Mouse (Mus musculus) forebrain, embryonic 10.5 days (tissue): ENCODE data around the gene Tbc1d21. TPM values are rescaled to one million over a fixed set of nuclear protein-coding genes. Genes with fewer than 3 reads are reported as not detected.
A peak's percentile ranks its signal among the peaks of the same experiment; 100 is the strongest.

Experiments used
- DNase-seq: peaks from one replicate; pipeline ENCODE4 v3.0.0-alpha.2; 2017; ENCODE audit warnings: low spot score; ENCODE audit errors: extremely low spot score
- H3K27ac ChIP-seq: fragments of 300-500 bp; sonication (generic); 2 replicates; pipeline ENCODE4 v1.5.1; 2016; ENCODE audit warnings: mild to moderate bottlenecking
- H3K27me3 ChIP-seq: fragments of 300-500 bp; sonication (generic); 2 replicates; pipeline ENCODE4 v1.6.1; 2016; ENCODE audit warnings: mild to moderate bottlenecking; ENCODE audit not compliant: poor library complexity, severe bottlenecking
- H3K36me3 ChIP-seq: fragments of 300-500 bp; sonication (generic); replicated peaks from 2 replicates; pipeline ENCODE4 v1.6.1; 2016; ENCODE audit warnings: mild to moderate bottlenecking, moderate library complexity
- H3K4me1 ChIP-seq: fragments of 300-500 bp; sonication (generic); 2 replicates; pipeline ENCODE4 v1.6.1; 2016
- H3K4me3 ChIP-seq: fragments of 300-500 bp; sonication (generic); 2 replicates; pipeline ENCODE4 v1.5.1; 2016; ENCODE audit warnings: mild to moderate bottlenecking, moderate library complexity
- H3K9me3 ChIP-seq: fragments of 300-500 bp; sonication (generic); 2 replicates; pipeline ENCODE4 v1.6.1; 2016; ENCODE audit warnings: mild to moderate bottlenecking, moderate library complexity
- WGBS: fragments of 180-500 bp; shearing (Covaris S2); methylation state at CpG from one replicate; pipeline ENCODE4 v1.1.7; 2016; 5-methylcytosine and 5-hydroxymethylcytosine counted together
- polyA plus RNA-seq: library from polyadenylated mRNA; unstranded; fragments of >200 nt; fragmentation: Nextera tagmentation; extraction: Ambion mirVana; gene quantifications from 2 replicates; pipeline ENCODE4 v1.2.1, GENCODE M21; 2016

The Tbc1d21 gene
- polyA plus RNA-seq, 1 experiment from 2014 or later: not detected

DNA sequence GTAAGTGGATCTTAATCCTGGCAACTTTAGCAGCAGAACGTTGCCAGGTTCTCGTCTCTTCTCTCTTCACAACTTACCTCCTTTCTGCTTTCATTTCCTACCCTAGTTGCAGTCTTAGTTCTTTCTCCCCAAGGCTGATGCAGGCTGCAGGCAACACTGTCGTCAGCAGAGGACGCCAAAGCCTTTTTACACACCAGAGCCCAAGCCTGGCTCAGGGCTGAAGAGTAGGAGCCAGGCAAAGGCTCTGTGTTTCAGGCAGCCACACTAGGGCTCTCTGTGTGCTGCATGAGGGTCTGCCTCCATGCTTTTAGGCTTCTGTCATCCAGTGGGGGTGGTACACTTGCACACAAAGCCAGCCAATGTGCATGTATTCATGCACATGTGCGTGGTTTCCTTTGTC lies 40.0 kb downstream of the Tbc1d21 start:
- no peak overlapping the region for H3K27ac ChIP-seq
- peaks cover 12% of the 10 kb centered on the region for H3K4me1 ChIP-seq
- no peak overlapping the region for H3K4me3 ChIP-seq
- H3K9me3 ChIP-seq: peaks cover 6% of the 10 kb centered on the region
- H3K36me3 ChIP-seq: no peaks in the 10 kb centered on the region
- 33% methylated on average over 5 of the region's 5 CpGs for WGBS
- H3K27me3 ChIP-seq: no peaks in the 10 kb centered on the region
- no peak for DNase-seq

DNA sequence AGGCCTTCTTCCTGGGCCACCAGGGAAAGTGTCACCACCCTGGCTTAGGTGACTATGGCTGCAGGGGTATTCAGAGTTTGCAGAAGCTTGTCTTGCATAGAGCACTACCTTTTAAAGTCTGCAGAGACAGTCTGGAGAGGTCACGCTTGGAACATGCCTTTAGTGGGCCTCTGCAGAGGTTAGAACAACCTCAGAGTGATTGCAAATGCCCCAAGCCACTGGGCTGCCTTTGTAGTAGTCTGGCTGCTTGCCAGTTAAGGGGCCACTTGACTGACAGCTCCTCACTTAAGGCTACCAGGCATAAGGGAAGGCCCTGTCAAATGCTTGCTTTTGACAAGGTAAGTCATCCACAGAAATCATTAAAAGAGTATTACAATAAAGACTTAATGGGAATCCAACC lies 42.9 kb downstream of the Tbc1d21 start:
- Histone ChIP-seq H3K36me3 (no peaks in the 10 kb centered on the region), H3K4me1 (peaks cover 12% of the 10 kb centered on the region), H3K4me3 (no peak overlapping the region), H3K27ac (no peak overlapping the region), H3K27me3 (no peaks in the 10 kb centered on the region), H3K9me3 (no peaks in the 10 kb centered on the region)
- 68% methylated on average over 1 of the region's 1 CpGs for WGBS
- DNase-seq: no peak

DNA sequence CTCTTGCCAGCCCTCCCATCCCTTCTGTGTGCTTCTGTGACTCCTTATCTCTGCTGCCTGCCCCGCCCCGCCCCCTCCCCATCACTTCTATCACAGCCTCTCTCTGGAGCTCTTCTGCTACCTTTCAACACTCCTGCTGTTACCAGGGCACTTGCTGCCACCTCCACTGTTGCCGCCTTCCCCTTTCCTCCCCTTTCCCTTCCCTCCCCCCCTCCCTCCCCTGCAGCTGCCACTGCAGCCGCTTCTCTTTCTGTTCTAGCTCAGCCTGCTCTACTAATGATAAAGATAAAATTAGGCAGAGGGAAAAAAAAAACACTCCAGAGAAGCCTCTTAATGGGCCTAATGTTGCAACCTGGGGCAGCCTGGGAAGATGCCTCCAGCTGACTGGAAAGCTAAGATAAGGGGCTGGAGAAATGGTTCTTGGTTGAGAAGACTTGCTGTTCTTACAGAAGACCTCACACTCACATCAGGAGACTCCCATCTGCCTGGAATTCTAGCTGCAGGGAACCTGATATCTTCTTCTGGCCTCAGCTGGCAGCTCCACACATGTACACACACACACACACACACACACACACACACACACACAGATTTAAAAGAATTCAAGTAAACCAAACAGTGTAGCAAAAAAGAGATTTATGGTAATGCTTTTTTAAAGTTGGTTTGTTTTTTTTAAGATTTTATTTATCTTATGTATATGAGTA lies 43.6 kb downstream of the Tbc1d21 start:
- H3K4me3 ChIP-seq: no peak overlapping the region
- 0 out of 2 replicates have a peak, but pooled peaks cover 2% of the 10 kb centered on the region for H3K9me3 ChIP-seq
- H3K4me1 ChIP-seq: peaks cover 12% of the 10 kb centered on the region
- H3K27ac ChIP-seq: no peak overlapping the region
- DNase-seq: no peak
- WGBS: 35% methylated on average over 4 of the region's 4 CpGs
- no peaks in the 10 kb centered on the region for H3K36me3 ChIP-seq
- no peaks in the 10 kb centered on the region for H3K27me3 ChIP-seq

DNA sequence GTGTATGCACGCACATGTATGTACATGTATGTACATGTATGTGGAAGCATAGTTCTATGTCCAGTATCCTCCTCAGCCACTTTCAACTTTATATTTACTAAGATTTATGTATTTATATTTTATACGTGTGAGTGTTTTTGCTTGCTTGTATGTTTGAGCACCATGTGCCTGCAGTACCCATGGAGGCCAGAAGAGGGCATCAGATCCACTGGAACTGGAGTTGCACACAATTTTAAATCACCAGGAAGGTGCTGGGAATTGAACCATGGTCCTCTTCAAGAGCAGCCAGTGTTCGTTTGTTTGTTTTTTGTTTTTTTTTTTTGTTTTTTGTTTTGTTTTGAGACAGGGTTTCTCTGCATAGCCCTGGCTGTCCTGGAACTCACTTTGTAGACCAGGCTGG lies 48.6 kb downstream of the Tbc1d21 start:
- DNase-seq: no peak
- H3K4me3 ChIP-seq: no peak overlapping the region

DNA sequence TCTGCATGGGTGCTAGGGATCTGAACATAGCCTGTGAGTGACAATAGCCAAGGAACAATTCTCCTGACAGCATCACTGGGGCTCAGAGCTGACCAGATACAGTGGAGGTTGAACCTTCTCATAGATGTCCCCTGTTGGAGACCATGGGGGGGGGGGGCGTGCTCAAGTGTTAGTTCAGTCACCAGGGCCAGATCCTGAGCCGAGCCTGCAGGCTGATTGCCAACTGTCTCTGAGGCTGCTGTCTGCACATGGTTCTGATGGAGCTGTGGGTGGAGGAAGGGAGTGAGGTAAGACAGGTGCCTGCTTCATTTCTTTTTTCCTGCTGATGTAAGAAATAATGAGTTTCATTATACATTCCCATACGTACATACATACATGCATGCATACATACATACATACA lies 51.9 kb downstream of the Tbc1d21 start:
- Histone ChIP-seq H3K27ac (no peak overlapping the region), H3K36me3 (no peaks in the 10 kb centered on the region), H3K9me3 (0 out of 2 replicates have a peak, but pooled peaks cover 2% of the 10 kb centered on the region), H3K4me1 (peaks cover 30% of the 10 kb centered on the region), H3K27me3 (peaks cover 28% of the 10 kb centered on the region), H3K4me3 (no peak overlapping the region)
- 87% methylated on average over 3 of the region's 3 CpGs for WGBS
- DNase-seq: no peak

More for the DNA sequence above, 48.6 kb downstream of the Tbc1d21 start:
- WGBS: 95% methylated on average over 3 of the region's 3 CpGs
- Histone ChIP-seq H3K36me3 (no peaks in the 10 kb centered on the region), H3K4me1 (peaks cover 10% of the 10 kb centered on the region), H3K27ac (no peak overlapping the region), H3K27me3 (no peaks in the 10 kb centered on the region), H3K9me3 (0 out of 2 replicates have a peak, but pooled peaks cover 2% of the 10 kb centered on the region)

DNA sequence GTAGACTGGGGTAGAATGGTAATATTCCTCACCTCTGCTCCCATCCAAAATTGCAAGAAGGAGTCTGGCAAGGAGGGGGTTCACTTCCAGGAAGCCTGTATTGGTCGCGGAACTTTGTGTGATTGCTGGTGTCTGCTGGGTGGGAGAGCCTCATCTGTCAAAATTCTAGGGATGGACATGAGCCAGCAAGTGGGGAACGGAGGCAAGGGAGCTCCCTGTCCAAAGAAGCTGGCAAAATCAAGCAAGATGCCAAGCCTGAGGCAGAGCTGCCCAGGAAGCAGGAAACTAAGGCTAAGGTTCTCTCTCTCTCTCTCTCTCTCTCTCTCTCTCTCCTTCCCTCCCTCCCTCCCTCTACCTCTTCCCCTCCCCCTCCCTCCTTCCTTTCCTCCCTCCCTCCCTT lies 52.9 kb downstream of the Tbc1d21 start:
- DNase-seq: no peak
- peaks cover 39% of the 10 kb centered on the region for H3K4me1 ChIP-seq
- WGBS: 78% methylated on average over 3 of the region's 3 CpGs
- H3K9me3 ChIP-seq: 0 out of 2 replicates have a peak, but pooled peaks cover 2% of the 10 kb centered on the region
- H3K27ac ChIP-seq: no peak overlapping the region
- H3K36me3 ChIP-seq: no peaks in the 10 kb centered on the region
- H3K27me3 ChIP-seq: peaks cover 38% of the 10 kb centered on the region
- no peak overlapping the region for H3K4me3 ChIP-seq

DNA sequence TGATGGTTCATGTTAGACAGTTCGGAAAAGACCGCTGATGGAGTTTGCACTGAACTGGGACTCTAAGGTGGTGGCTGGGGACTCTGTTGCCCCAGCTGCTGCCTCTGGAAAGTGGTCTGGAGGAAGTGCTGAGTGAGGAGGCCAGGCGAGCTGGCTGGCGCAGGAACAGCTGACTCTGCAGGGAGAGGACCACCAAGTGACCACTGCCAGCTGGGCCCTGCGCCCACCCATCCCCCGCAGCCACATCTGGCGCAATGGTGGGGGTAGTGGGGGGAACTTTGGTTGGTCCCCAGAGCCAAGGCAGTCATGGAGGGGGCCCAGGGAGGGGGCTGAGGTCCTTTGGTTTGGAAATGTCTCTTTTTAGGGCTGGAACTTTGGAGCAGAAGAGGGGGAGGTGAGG lies 53.5 kb downstream of the Tbc1d21 start:
- Histone ChIP-seq H3K27ac (0 out of 2 replicates have a peak overlapping the region, but pooled peaks have one; percentile 3), H3K27me3 (peaks cover 43% of the 10 kb centered on the region), H3K4me3 (no peak overlapping the region), H3K4me1 (peaks cover 45% of the 10 kb centered on the region), H3K36me3 (no peaks in the 10 kb centered on the region), H3K9me3 (0 out of 2 replicates have a peak, but pooled peaks cover 2% of the 10 kb centered on the region)
- 78% methylated on average over 7 of the region's 7 CpGs for WGBS
- DNase-seq: no peak

DNA sequence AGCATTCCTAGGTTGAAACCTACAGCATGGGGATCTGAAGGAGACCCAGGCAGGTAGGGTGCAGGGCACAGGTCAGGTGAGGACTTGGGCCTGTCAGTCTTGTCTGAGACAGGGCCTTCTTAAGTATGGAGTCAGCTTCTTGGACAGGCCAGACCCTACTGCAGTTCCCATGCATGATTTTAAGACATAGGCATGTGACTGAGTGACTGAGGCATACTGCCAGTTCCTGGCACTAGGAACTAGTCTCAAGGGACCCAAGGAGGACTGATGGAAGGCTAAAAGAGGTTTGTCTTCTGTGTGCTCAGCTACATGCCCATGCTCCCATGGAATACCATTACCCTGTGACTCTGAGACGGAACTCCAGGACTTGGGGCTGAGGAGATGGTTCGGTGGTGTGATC lies 54.4 kb downstream of the Tbc1d21 start:
- DNase-seq: no peak
- no peaks in the 10 kb centered on the region for H3K36me3 ChIP-seq
- H3K4me3 ChIP-seq: no peak overlapping the region
- H3K4me1 ChIP-seq: peaks cover 51% of the 10 kb centered on the region
- H3K27me3 ChIP-seq: peaks cover 53% of the 10 kb centered on the region
- no peaks in the 10 kb centered on the region for H3K9me3 ChIP-seq
- 93% methylated on average over 2 of the region's 2 CpGs for WGBS
- 0 out of 2 replicates have a peak overlapping the region, but pooled peaks have one; percentile 78 for H3K27ac ChIP-seq

DNA sequence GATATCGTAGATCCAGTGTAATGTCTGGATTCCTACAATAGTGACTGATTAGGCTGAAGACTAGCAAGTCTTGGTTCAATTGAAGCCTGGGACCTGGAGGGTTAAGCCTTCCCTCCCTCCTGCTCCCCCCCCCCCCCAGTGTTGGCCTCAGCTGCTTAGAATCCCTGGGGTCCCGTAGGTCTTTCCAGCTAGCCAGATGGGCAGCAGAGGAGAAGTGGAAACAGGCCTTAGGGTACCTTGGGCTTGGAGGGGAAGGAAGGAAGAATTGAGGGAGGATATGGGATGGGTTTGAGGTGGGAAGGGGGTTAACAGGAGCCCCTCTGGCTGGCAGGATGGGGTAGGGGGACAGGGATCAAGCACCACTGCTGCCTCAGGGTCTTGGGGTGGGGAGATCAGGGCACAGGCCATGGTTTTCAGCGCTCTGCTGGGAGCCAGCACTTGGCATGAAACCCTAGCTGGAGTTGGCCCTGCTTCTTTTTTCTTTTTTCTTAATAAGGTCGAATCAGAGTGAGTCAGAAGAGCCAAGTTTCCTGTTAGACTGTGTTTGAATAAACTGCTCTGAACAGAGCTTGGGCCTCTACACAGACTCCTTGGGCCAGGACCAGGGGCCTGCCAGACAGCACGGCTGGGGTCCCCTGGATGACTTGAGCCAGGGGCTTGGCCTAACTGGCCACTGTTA lies 55.4 kb downstream of the Tbc1d21 start:
- peaks cover 51% of the 10 kb centered on the region for H3K4me1 ChIP-seq
- no peaks in the 10 kb centered on the region for H3K9me3 ChIP-seq
- H3K27me3 ChIP-seq: peaks cover 63% of the 10 kb centered on the region
- no peaks in the 10 kb centered on the region for H3K36me3 ChIP-seq
- DNase-seq: no peak
- 50% methylated on average over 5 of the region's 5 CpGs for WGBS
- no peak overlapping the region for H3K4me3 ChIP-seq
- H3K27ac ChIP-seq: peak overlapping the region; percentile 78

DNA sequence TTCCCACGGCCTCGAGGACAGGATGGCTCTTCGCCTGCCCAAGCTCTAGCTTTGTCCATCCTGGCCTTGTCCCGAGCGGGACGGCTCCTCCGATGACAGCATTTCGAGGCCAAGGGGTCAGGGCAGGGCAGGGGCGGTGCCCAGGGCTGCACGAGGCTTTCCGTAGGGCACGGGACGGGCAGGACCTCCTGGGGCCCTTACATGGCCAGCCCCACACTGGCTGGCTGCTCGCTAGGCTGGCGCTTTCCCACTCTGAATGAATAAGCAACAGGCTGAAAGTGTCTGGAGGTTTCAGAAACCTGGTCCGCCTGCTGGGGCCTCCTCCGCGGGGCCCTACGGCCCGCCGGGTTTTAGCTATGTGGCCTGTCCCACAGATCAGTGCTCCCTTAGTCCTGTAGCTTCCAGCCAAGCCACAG lies 57.3 kb downstream of the Tbc1d21 start, which contains the start of gene Loxl1:
TSS of gene Loxl1 (minus strand) at position 243 of the 416 bp plus-strand sequence.
- Histone ChIP-seq H3K27me3 (peaks cover 70% of the 10 kb centered on the region), H3K9me3 (no peaks in the 10 kb centered on the region), H3K27ac (peak within 1 kb of the TSS; percentile 84), H3K36me3 (no peaks in the 10 kb centered on the region), H3K4me1 (peaks cover 61% of the 10 kb centered on the region), H3K4me3 (peak within 1 kb of the TSS; percentile 53)
- WGBS: under 1% methylated on average over 21 of the region's 21 CpGs
- DNase-seq: peak; percentile 74

DNA sequence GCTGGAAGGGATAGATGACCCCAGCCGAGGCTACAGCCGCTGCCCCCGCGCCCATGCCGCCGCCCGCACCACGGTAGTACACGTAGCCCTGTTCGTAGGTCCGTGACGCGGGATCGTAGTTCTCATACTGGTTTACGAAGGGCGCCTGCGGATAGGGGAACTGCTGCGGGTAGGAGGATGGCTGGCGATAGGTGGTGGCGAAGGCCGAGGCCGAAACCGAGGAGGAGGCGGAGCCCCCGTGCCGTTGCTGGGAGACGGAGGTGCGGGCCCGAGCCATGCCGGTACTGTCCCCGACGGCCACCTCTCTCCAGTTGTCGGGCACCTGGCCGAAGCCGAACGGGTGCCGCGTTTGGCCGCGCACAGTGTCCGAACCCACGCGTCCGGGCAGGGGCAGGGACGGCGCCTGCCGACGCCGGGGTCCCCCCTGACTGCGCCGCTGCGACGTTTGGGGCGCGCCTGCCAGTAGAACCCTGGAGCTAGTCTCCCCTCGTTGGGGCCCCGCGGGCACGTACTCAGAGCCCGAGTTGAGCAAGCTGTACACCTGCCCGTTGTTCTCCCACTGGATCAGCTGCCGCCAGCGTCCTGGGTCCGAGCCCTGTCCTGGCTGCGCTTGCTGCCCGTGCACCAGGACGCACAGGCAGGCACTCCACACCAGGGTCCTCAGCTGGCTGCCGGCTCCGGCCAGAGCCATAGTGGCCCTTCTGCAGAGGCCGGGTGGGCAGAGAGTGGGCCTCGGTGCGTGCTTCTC lies 57.9 kb downstream of the Tbc1d21 start:
- Histone ChIP-seq H3K27ac (peak overlapping the region; percentile 84), H3K4me1 (peaks cover 67% of the 10 kb centered on the region), H3K9me3 (no peaks in the 10 kb centered on the region), H3K27me3 (peaks cover 70% of the 10 kb centered on the region), H3K4me3 (peak overlapping the region; percentile 53), H3K36me3 (no peaks in the 10 kb centered on the region)
- 1% methylated on average over 72 of the region's 72 CpGs for WGBS
- peak; percentile 58 for DNase-seq

DNA sequence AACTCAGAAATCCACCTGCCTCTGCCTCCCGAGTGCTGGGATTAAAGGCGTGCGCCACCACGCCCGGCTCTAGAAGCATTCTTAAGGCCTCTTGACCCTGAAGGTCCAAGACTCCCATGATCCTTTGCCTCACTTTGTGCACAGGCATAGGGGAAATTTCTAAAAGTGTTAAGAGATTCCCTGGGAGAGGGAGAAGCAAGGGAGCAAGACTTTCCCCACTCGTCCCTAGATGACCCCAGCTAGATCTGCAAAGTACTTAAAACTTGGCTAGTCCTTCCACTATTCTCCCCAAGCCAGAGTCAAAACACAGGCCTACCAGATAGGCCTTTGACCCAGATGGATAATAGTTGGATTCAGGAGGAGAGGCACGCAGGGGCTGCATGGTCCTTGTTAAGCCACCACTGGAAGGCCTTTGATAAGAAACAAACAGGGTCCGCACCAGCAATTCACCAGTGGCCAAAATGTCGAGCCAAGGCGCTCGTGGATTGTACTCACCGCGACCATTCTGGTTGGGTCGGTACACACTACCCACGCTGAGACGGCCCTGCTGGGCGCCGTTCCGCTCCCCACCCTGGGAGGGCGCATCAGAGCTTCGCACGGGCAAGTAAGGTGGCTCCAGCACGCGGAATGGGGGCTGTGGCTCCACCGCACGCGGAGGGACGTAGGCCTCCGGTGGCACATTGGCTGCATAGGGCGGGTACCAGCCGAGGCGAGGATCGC lies 58.9 kb downstream of the Tbc1d21 start:
- DNase-seq: no peak

More for the DNA sequence above, 58.9 kb downstream of the Tbc1d21 start:
- Histone ChIP-seq H3K27ac (peak overlapping the region; percentile 84), H3K4me3 (peak overlapping the region; percentile 53), H3K27me3 (peaks cover 70% of the 10 kb centered on the region), H3K36me3 (no peaks in the 10 kb centered on the region), H3K9me3 (no peaks in the 10 kb centered on the region), H3K4me1 (peaks cover 69% of the 10 kb centered on the region)
- WGBS: 52% methylated on average over 33 of the region's 33 CpGs
